Mouse (Mus musculus): Measurements from ENCODE around the gene Ifitm5.

DNA sequence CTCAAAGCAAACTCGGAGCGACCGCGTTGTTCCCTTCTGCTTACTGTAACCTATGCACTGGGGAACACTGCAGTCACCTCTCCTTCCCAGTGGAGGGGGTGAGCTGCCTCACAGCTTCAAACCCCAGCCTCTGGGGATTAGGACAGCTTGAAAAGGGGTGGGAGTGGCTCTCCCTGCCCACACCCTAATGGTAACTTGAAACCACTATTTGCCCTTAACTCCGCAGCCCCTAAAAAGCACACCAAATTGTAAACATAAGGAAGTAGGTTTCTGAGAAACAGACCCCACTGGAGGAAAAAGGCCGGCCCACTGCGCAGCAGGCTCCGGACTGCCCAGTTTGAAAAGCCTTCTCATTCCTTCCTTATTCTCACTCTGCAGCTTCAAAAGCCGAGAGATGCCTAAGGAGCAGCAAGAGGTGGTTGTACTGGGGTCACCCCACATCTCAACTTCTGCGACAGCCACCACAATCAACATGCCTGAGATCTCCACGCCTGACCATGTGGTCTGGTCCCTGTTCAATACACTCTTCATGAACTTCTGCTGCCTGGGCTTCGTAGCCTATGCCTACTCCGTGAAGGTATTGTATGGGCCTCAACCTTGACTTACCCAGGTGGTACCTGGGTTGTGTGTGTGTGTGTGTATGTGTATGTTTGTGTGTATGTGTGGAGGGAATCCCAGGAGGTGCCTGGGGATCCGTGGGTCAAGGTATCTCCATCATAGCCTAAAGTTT lies 17.9 kb upstream of the Ifitm5 start:
- TF ChIP-seq CTCF (IDR thresholded peaks at IDR 0.05; ENCODE audit: low read depth) (no peak), EP300 (IDR thresholded peaks at IDR 0.05; ENCODE audit: low read depth) (no peak)
